Mouse (Mus musculus) activated CD4-positive, CD25-positive, alpha-beta regulatory T cell (primary cell): ENCODE data around the gene Aff2. TPM values are rescaled to one million over a fixed set of nuclear protein-coding genes. Genes with fewer than 3 reads are reported as not detected.

Source experiments
- polyA plus RNA-seq, 2 experiments: library from polyadenylated mRNA; unstranded; fragments of 100-300 nt; shearing (Covaris generic); gene quantifications; one replicate each; pipeline ENCODE4 v1.2.1; 2017

Gene Aff2
- under 1 TPM in 1 of 2 experiments, not detected in 1; 0.29 TPM for polyA plus RNA-seq

GRCm38 (mm10) chrX:69360238-69361054 lies at the start of gene Aff2:
Gene Aff2 (plus strand): TSS chrX:69360294.

